Mouse (Mus musculus) T-helper 2 cell (primary cell): ENCODE measurements at regions not wholly inside any gene's neighbourhood (a gene's known extent, or its start where the extent isn't known, plus 50 kb on each side); places are given as distances from the start of the nearest gene placed in this dataset.

Experiments used
- in situ Hi-C: fragments of 300-600 bp; cut with MboI, MseI; formaldehyde crosslinking; loops from one replicate; pipeline ENCODE4 v1.15.1; 2025; ENCODE audit warnings: high pct_unique_total_duplicates

DNA sequence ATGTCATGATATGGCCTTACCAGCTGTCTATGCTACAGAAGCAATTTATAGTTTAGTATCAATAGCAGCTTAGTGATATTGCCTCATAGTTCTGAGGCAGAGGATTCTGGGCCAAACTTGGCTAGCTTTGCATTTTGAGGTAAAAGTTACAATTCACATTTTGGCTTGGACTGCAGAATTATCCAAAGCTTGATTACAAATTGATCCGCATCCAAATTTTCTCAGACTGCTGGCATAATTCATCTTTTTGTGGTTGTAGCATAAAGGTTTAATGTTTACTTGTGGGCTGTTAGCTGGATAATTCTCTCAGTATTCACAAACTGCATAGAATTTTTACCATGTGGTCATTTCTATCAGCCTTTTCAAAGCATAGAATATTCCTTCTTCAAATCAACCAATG, 589.9 kb upstream of the Pdcd1 start:
- in situ Hi-C loops = no loop called here

DNA sequence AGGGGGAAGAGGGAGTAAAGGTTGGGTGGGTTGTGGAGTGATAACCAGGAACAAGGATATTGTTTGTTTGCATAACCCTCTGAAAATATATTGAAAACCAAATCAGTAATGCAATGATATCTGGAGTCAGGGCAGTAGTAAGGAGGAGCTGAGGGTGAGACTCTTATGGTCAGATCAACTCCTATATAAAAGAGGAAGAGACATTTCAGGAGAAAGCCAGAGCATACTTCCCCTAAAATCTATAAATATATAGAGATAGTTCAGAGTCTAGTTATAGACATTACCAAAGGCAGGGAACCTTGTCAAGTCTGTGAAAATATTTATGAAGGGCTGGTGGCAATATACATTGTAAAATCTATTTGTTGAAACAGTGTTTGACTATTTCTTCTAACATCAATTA, 605.9 kb upstream of the Pdcd1 start:
- in situ Hi-C loops = no loop called here

DNA sequence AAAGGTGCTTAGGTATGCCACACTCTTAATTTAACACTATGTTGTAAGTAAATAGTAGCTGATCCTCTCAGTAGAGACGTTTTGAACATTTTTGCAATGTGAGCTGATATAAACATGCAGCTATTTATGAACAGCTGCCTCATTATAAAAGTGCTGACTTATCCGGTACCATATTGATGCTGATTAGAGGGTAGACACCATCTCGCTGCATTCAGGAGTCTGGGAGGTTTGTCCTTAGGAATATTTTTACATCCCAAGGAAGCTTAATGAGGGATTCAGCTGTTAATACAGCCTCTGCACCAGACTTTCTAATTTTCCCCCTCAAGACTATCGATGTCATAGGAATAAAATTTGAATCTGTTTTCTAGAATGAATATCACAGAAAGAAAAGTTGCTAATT, 619.3 kb upstream of the Pdcd1 start:
- in situ Hi-C loops = no loop called here

DNA sequence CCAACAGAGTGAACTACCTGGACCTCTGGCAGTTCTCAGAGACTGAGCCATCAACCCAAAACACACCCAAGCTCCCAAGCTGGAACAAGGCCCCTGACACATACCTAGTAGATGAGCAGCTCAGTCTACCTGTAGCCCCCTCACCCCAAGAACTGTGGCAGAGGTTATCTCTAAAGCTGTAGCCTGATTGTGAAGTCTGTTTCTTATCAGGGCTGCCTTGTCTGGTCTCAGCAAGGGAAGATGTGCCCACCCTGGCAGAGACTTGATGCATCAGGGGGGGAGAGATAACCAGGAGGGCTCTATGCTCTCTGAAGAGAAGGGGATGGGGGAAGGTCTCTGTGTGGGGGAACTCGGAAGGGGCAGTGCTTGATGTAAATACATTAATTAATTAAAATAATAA, 612.9 kb upstream of the Fam174a start:
- in situ Hi-C loops = no loop called here

DNA sequence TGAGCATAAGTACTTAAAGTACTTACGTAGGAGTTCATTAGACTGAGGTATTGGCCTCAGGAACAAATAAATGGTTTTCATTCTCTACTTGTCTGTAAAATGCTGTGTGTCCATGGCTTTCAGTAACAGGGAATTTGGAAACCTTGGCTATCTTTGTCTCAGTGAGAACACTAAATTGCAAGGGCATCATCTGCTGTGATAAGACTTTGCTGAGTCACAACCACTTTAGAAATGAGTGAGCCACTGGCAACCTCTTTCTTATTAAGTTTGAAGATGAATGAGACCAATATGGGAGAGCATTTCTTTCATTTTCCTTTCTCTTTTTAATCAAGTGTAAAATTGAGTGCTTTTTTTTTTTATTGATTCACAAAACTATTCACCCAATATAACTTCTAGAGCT, 611.7 kb upstream of the Fam174a start:
- in situ Hi-C loops = no loop called here

DNA sequence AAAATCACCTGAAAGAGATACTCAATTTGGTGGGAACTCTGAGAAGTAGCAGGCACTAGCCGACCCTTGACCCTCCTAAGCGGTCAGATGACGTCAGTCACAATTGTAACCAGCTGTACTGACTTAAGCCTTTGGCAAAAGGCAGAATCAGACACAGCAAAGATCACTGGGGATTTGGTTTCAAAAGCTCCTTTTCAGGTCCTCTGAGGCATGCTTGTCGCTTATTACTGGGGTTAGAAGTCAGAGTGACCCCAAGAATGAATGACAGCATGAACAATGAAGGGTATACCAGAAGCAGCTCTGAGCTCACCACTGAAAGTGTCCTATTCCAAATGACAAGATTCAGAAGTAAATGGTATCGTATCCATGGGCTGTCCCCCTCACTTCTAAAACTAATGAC, 600.6 kb upstream of the Fam174a start:
- in situ Hi-C loops = no loop called here

DNA sequence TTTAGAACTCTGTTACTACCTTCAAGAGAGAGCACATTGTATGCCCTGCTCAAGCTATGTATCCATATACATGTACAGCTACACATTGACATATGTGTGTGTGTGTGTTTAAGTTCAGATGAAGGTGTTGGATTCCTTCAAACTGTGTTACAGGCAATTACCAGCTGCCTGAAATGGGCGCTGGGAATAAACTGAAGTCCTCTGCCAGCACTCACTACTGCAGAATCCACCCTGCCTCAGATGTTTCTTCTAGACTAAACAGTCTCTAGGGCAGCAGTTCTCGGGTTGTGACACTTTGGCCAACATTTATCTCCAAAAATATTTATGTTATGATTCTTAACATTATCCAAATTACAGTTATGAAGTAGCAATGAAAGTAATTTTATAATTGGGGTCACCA, 595.7 kb upstream of the Fam174a start:
- in situ Hi-C loops = no loop called here

DNA sequence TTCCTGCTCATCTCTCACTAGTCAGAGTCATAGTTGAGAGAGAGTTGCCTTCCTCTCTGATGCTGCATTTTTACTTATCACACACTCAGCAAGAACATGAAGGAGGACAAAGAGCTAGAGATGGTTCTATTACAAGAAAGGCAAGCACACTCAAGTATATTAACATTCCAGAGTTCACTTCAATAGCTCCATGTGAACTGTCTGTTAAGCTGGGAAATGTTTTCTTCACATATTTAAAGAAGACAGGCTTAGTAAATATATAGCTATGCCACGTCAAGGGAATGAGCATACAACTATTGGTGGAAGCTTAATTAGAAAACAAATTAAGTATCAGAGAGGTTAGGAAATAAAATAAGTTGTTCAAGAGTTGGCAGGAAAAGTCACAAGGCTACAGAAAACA, 559.9 kb upstream of the Fam174a start:
- in situ Hi-C loops = no loop called here

DNA sequence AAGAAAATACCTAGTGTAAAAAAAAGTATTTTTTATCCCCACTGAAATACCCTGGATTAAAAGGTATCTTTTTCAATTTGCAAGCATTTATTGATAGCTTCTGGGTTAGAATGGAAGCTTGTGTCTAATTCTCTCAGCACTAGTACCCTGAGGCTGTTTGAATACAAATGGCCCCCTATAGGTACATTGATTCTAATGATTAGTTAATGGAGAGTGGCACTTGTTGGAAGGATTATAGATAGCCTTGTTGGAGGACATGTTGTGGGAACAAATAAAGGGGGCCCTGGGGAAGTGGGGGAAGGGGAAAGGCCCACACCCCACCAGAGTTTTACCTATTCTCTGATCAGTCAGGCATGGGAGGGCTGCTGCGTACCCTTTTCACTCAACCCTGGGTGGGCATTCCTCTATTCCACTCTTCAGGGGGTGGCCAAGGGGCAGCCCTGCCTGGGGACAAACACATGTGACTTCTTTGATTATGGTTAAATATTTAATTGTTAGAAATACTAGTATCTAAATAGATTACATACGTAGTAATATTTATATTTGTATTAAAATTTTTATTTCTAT, 524.3 kb upstream of the Fam174a start:
- in situ Hi-C loops = no loop called here

DNA sequence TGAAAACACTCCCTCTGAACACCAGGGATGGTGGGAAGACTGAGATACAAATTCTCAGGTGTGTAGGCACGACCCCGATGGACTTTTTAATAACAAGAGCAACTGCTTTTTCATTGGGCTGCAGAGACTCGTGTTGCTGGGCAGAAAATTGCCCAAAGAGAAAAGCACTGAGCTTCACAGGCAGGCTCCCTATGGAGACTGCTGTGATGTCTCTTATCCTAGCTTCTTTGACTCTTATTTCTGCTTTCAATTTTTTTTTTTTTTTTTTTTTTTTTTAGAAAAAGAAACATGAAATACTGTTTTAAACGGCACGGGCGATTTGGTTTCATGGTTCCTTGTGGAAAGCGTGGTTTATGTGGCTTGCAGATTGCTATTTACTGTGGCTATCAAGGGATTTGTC, 522.8 kb upstream of the Fam174a start:
- in situ Hi-C loops = no loop called here

DNA sequence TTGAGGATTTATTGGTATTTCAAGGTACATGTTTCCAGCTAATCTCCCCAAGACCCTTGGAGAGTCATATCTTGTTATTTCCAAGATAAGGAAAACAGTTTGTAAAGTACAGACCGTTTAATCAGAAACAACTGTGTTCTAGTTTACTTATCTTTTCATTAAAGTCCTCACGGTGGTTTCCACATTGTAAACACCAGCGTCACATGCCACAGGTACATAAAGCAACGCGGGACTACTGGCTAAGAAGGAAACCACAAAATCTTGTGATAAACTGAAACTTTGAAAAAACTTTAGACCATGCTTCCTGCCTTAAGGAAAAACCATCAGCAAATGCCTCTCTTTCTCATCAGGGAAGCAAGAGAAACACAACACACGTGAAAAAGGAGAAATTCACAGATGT, 522.4 kb upstream of the Fam174a start:
- in situ Hi-C loops = no loop called here

DNA sequence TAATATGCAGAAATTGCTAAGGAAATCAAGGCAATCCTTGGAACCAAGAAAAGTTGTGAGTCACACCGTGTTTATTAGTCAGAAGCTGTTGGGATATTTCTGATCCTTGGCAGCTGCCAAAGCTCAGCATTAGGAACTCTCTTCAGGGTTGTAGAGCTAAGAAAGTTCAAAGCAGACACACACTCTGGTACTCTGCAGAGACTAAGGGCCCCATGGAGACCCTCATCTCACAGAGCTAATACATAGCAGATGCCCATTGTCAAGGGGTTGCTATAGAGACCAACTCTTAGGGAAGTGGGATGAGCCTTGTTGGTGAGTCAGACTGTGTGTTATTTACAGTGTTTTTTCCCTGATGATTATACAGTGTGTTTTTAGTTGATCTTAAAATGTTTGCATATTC, 517.4 kb upstream of the Fam174a start:
- in situ Hi-C loops = no loop called here

DNA sequence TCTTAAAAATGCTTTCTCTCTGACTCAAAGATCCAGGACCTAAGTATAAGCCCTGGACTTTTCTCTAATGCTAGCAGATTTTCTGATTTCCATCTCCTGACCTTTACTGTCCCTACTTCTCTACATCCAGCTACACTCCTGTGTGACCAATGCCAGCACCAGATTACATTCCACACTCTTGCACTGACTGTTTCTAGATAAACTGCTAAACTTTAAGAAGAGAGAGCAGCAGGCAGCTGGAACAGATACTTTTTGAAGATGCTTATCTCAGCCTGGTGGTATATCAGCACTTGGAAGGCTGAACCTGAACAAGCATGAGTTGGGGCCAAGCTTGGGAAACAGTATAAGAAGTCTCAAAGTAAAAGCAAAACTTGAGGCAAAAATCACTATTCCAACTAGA, 509.7 kb upstream of the Fam174a start:
- in situ Hi-C loops = no loop called here

DNA sequence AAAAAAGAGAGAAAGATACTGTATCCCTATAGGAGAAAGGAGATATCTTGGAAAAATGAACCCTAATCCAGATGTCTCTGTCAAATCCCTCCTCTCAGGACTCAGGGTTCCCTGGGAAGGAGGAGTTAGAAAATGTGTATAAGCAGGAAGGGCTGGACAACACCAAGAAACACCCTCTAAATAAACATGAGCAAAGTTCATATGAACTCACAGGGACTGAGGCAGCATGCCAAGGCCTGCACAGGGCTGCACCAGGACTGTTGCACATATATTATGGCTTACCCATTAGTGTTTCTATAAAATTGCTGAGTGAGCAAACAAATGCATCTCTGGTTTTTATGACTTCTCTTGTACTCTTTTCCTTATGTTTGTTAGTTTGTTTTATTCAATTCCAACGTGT, 508.5 kb upstream of the Fam174a start:
- in situ Hi-C loops = no loop called here

DNA sequence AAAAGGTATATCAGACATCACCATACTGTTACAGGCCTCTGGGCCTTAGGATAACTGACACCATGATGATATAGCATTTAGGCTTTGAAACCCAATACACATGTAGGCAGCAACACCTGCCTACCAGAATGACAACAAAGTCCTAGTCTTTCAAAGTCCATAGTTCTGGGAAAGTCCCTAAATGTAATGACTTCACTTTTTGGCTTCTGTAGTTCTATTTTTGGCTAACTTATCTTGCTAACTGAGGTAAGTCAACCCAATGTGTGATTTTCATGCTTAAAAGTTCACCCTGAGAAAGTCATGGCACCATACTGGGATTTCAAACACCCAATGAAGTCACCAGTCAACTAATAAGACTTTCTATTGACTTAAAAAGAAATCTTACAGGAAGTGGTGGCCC, 485.8 kb upstream of the Fam174a start:
- in situ Hi-C loops = no loop called here

DNA sequence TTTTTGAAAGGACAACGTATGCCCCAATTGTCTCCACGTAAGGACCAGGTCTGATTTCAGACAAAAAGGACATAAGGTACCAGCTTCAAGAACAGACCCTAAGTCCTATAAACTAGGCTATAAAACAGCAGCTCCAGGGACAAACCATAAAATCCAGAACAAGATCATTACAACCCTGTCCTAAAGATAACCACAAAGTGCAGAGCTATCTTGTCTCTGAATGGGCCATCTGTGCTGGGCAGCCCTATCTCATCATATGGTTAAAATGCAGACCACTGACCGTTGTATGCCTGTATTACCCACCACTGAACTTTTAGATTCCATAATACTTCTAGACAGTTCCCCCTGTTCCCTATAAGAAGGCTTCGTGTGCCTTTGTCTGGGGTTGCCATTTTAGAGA, 477.4 kb upstream of the Fam174a start:
- in situ Hi-C loops = no loop called here

DNA sequence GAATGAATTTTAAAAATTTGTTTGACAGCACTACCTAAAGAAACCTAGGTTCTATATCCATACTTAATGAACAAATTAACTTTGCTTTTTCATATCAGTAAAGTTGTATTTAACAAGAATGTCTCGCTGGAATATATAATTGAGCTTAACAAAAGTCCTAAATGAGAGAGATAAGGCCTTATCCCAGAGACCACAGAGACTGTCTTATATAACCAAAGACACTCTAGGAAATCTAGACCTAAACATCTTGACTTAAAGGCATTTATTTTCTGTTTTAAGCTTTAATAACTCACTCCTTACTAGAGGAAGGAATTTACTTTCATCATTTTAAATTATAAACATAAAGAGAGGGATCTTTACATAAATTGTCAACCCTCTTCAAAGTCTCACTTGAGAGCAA, 461.9 kb upstream of the Fam174a start:
- in situ Hi-C loops = no loop called here

DNA sequence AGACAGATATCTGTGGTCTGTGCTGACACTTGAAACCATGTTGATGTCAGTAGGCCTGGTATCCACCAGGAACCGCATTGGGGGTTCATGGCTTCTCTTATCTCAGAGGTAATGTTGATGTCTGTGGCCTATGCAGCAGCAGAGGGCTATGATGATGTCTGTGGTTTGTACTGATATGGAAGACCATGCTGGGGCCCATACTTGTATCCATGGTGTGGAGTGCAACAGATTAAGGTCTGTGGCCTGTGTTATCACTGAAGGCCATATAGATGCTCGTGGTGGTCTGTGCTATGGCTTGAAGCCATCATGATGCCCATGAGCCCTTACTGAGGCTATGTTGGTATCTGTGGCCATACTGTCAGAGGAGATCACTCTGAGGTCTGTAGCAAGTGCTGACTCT, 455.0 kb upstream of the Fam174a start:
- in situ Hi-C loops = no loop called here

DNA sequence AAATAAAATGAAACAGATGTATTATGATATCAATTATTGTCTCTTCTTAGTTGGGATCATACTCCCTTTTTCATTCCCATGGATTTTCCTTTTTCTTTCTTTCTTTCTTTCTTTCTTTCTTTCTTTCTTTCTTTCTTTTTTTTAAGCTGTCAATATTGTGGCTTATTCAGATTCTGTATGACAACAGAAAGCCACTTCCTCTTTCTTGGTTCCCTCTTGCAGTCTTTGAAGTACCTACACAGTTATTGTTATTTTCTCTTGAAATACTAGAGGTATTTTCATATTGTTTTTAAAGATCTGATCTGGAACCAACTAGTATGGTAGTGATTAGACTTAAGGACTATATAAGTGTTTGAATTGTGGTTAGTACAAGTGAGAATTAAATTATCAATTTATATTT, 444.6 kb upstream of the Fam174a start:
- in situ Hi-C loops = no loop called here

DNA sequence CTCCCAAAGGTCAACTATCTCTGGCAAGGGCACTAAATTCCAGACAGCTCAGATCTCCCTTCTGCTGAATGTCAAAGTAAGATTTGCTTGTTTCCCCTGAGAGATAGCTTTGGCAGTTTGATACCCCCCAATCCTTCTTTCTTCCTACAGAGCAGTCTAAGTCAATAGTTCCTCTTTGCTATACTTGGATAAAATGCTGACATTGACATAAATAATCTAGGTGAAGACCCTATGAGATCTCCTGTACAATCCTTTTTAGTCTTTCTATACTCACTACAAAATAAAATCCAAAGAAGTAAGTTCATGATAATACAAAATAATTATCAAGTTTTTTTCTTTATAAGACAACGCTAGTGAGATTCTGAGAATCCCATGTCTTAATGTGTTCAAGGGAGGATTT, 432.9 kb upstream of the Fam174a start:
- in situ Hi-C loops = no loop called here

DNA sequence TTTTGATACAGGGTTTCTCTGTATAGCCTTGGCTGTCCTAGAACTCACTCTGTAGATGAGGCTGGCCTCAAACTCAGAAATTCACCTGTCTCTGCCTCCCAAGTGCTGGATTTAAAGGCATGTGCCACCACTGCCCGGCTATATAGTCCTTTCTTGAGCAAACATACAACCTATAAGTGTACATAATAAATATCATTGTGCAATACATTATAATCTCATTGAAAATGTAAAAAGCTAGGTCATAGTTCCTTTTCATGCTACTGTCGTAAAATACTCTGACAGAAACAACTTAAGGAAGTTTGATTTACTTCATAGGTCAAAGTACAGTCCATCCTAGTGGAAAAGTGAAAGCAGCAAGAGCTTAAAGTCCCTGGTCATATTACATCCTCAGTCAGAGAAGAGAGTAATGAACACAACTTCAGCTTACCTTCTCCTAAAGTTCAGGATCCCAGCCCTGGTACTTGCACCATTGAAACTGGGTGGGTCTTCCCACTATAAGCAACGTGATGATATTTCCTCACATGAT, 408.4 kb upstream of the Fam174a start:
- in situ Hi-C loops = loop anchor here (25.0 kb wide), 1 partner anchor 1032 kb away; no protein-coding TSS in a partner anchor

DNA sequence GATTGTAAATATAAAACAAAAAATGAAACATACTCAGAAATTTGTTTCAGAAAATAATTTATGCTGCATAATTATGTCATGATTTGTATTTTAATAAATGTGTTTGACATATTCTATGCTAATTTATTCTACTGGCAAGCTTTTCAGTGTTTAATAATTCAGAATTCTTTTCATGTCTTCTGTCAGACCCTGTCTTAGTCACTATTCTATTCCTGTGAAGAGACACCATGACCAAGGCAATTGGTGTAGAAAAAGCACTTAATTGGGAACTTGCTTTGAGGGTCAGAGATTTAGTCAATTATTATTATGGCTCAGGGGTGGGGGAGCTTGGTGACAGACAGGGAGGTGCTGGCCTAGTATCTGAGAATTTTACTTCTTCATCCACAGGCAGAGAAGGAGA, 402.6 kb upstream of the Fam174a start:
- in situ Hi-C loops = loop anchor here (25.0 kb wide), 1 partner anchor 1026 kb away; no protein-coding TSS in a partner anchor
